Mouse (Mus musculus) small intestine, adult 2 months (tissue): ENCODE data around the gene Acvr1.

Experiments used
- CTCF ChIP-seq: fragments of 200-500 bp; IDR thresholded peaks from 2 replicates; pipeline ENCODE4 v1.5.1; 2012; ENCODE audit warnings: low read depth, mild to moderate bottlenecking, control low read depth, inconsistent platforms, low read length, moderate library complexity, mixed read lengths; ENCODE audit not compliant: insufficient replicate concordance, insufficient read length; ENCODE audit errors: extremely low read depth
- POLR2A ChIP-seq: fragments of 200-500 bp; IDR thresholded peaks from 2 replicates; pipeline ENCODE4 v1.6.1; 2012; ENCODE audit warnings: low read depth, mild to moderate bottlenecking, control low read depth, inconsistent platforms, low read length, moderate library complexity

DNA sequence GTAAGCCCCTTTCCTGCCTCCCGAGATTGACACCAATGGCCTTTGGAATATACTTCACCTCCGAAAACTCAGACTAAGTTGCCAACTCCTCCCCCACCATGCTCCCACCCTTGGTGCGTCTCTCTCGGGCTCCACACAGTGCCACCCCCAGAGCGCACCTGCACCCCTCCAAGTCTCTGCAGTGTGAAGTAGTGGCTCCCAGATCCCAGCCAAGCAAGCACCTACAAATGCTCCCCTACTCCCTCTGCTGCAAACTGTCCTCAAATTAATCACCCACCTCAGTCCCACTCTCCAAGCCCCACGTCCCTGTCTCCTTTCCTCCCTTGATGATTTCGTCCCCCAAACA is 209.9 kb downstream of the Acvr1 start:
- TF ChIP-seq POLR2A (no peak), CTCF (no peak)
